Mouse (Mus musculus): ENCODE measurements around the gene Psma6. TPM values are rescaled to one million over a fixed set of nuclear protein-coding genes. Genes with fewer than 3 reads are reported as not detected.
"Not testable (repeated sequence)": the region's sequence is repeated elsewhere in the genome, so short reads cannot be mapped to it uniquely, and the experiment has no call there.

Gene Psma6
- polyA plus RNA-seq (2012; rRNA removed) = 25.9 and 41.7 TPM in 2 replicates

DNA sequence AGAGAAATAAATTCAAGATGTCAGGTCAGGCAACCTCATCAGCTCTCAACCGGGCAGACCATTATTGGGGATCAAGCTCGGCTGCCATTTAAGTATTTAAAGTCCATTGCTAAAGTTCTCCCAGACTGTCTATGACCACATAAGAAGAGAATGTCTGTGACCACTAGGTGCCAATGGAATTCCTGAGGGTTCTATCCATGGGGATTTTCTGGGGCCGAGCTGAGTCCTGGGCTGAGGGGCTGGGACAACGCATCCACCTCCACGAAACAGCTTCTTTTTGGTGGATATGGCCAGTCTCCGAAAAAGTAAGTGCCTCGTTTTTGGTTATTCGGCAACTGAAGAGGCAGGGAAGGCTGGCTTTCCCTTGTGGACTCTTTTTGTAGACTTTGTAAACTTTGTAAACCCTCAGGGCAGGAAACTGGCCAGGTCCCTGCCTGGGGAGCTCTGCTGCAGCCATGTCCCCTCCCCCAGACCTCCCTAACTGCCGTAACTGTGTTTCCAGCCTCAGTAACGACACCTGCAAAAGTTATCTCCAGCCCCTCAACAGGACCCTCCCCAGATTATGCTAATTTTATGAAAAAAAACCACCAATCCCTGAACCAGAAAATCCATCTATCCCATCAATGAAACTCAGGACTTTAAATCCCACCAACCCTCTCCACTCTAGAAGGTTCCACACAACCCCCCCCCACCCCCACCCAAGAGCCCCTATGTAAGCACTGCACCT, at the start of gene Psma6:
Psma6 (plus strand) TSS at position 200 of the 727 bp plus-strand sequence.
- WGBS = 65% methylated on average over 10 of the region's 10 CpGs

DNA sequence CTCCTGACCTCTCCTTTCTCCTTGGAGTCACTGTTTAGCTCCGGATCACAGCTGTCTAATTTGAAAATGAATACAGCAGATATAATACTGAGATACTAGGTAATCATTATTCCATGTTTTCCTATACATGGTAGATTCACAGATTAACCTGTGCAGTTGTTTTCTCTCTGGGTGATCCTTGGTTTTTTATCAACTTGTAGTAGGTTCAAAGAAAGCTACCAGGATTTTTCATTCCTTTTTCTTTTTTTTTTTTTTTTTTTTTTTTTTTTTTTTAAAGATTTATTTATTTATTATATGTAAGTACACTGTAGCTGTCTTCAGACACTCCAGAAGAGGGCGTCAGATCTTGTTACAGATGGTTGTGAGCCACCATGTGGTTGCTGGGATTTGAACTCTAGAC, 45.5 kb upstream of the Psma6 start:
- DNase-seq; H3K4me3 ChIP-seq (replicated peaks; ENCODE audit: extremely low read depth, low read depth, low read length); H3K4me1 ChIP-seq (ENCODE audit: control insufficient read depth, insufficient read depth, low read length): not testable (repeated sequence)
- 90% methylated on average over 1 of the region's 2 CpGs for WGBS

More for the DNA sequence above, at the start of gene Psma6:
- no peaks in the 10 kb centered on the region for H3K4me1 ChIP-seq (ENCODE audit: control insufficient read depth, insufficient read depth, low read length)
- no peak for TF ChIP-seq CTCF (IDR thresholded peaks at IDR 0.05; ENCODE audit: insufficient read depth, low read length)
- TF ChIP-seq POLR2A (IDR thresholded peaks at IDR 0.05; ENCODE audit: borderline replicate concordance, extremely low read depth, low read depth, low read length) = no peak
- no peak within 1 kb of the TSS for H3K4me3 ChIP-seq (replicated peaks; ENCODE audit: extremely low read depth, low read depth, low read length)
- DNase-seq = no peak

DNA sequence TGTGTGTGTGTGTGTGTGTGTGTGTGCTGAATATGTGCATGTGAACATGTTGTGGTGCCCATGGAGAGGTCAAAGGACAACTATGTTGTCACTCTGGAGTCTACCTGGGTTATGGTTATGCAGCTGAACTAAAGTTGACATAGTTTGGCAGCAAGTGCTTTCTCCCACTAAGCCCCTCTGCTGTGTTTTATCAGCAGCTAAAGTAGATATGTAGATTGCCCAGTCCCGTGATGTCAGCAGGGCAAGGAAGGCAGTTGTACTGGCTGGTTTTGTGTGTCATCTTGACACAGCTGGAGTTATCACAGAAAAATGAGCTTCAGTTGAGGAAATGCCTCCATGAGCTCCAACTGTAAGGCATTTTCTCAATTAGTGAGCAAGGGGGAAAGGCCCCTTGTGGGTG, 41.0 kb upstream of the Psma6 start:
- 74% methylated on average over 1 of the region's 1 CpGs for WGBS
- not testable (repeated sequence) for H3K4me1 ChIP-seq (ENCODE audit: control insufficient read depth, insufficient read depth, low read length); H3K4me3 ChIP-seq (replicated peaks; ENCODE audit: extremely low read depth, low read depth, low read length); DNase-seq

DNA sequence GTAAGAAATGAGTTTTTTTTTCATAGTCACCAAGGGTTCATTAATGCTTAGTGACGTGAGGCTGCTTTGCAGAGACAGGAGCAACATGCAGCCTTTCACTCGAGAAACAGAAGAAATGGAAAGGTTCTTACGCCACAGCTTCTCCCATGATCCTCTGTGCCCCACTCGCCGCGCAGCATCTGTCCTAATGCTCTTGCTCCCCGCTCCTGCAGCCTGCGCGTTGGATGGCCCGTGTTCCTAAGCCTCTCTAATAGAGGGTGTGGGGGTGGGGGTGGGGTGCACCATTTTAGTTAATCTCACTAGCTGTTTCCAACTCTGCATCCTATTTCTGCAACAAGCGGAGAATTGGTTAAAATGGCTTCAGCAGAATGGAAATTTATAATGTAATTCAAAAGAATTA, 40.0 kb upstream of the Psma6 start:
- Histone ChIP-seq H3K4me1 (ENCODE audit: control insufficient read depth, insufficient read depth, low read length) (no peaks in the 10 kb centered on the region), H3K4me3 (replicated peaks; ENCODE audit: extremely low read depth, low read depth, low read length) (no peak overlapping the region)
- 82% methylated on average over 11 of the region's 11 CpGs for WGBS
- TF ChIP-seq POLR2A (IDR thresholded peaks at IDR 0.05; ENCODE audit: borderline replicate concordance, extremely low read depth, low read depth, low read length) = no peak
- TF ChIP-seq CTCF (IDR thresholded peaks at IDR 0.05; ENCODE audit: insufficient read depth, low read length) = no peak
- DNase-seq = no peak

DNA sequence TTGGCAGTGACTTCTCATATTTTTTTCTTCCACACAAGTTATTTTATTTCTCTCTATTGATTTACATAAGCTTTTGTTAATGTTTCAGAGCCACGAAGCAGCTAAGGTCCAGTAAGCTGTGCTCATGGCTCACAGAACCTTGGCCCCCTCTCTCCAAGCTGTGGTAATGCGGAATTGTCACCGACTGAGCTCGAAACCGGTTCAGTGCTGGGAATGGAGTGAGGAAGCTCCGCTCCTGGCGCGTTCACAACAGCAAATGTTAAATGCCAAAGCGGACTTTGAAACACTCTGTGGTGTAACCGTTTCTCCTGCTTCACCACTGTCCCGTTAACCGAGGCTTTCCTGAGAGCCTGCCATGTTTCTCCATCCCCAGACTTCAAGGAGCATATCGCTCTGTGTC, 39.4 kb upstream of the Psma6 start:
- no peak for DNase-seq
- H3K4me1 ChIP-seq (ENCODE audit: control insufficient read depth, insufficient read depth, low read length) = no peaks in the 10 kb centered on the region
- TF ChIP-seq POLR2A (IDR thresholded peaks at IDR 0.05; ENCODE audit: borderline replicate concordance, extremely low read depth, low read depth, low read length) (no peak), CTCF (IDR thresholded peaks at IDR 0.05; ENCODE audit: insufficient read depth, low read length) (no peak)
- no peak overlapping the region for H3K4me3 ChIP-seq (replicated peaks; ENCODE audit: extremely low read depth, low read depth, low read length)
- 48% methylated on average over 13 of the region's 13 CpGs for WGBS

DNA sequence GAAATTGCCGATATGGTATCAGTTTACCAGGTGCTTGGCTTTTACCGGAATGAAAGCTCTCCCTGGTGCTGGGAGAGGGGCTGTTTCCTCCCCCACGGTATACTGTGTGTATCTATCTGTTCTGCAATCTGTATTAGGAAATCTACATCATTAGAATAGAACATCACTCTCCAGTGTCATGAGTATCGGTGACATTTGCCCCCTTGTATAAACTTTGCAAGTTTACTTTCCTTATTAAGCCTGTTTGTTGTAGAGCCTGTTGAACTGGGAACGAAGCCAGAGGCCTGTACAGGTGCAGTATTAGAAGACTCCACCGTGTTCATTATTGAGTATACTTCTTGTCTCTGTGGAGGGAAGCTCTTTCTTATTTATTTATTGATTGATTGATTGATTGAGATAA, 30.6 kb upstream of the Psma6 start:
- WGBS = 31% methylated on average over 6 of the region's 6 CpGs
- no peak overlapping the region for H3K4me3 ChIP-seq (replicated peaks; ENCODE audit: extremely low read depth, low read depth, low read length)
- H3K4me1 ChIP-seq (ENCODE audit: control insufficient read depth, insufficient read depth, low read length) = no peaks in the 10 kb centered on the region
- TF ChIP-seq CTCF (IDR thresholded peaks at IDR 0.05; ENCODE audit: insufficient read depth, low read length) (no peak), POLR2A (IDR thresholded peaks at IDR 0.05; ENCODE audit: borderline replicate concordance, extremely low read depth, low read depth, low read length) (no peak)
- DNase-seq = peak; percentile 18

DNA sequence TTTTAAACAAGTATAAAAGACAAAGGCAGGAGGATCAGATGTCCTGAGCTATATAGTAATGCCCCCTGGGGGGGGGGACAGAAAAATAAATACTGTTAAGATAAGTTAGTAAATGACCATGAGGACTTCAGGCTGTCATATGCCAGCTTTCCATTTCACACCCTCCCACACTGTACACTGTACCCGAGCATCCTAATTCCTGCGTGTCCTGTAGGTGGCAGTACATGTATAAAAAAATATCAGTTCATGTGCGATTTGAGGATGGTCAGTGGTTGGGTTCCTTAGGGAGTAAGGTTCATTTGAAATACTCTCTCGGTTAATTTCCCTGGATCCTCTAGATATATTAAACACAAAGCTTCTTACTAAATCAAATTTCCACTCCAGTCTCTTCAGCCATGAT, 29.1 kb upstream of the Psma6 start:
- TF ChIP-seq CTCF (IDR thresholded peaks at IDR 0.05; ENCODE audit: insufficient read depth, low read length) = peak; percentile 45
- no peak for TF ChIP-seq POLR2A (IDR thresholded peaks at IDR 0.05; ENCODE audit: borderline replicate concordance, extremely low read depth, low read depth, low read length)
- no peak overlapping the region for H3K4me3 ChIP-seq (replicated peaks; ENCODE audit: extremely low read depth, low read depth, low read length)
- peak; percentile 25 for DNase-seq
- no peaks in the 10 kb centered on the region for H3K4me1 ChIP-seq (ENCODE audit: control insufficient read depth, insufficient read depth, low read length)
- 22% methylated on average over 4 of the region's 4 CpGs for WGBS

DNA sequence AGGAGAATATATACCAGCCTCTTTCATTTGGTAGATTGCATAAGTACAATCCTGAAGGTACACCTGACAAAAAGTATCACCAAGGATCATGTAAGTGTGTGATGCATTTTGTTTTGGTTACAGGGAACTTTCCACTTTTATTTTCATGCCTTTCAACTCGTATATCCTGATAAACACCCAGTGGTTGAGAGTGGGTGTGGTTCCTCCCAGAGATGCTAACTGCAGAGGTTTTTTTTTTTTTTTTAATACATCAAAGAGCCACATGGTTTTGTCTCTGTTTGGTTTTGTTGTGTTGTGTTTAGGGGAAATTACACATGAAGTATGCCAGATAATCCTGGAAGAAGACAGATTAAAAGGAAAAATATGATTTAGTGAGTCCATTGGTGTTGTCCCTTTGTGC, 26.7 kb upstream of the Psma6 start:
- Histone ChIP-seq H3K4me3 (replicated peaks; ENCODE audit: extremely low read depth, low read depth, low read length) (no peak overlapping the region), H3K4me1 (ENCODE audit: control insufficient read depth, insufficient read depth, low read length) (no peaks in the 10 kb centered on the region)
- TF ChIP-seq POLR2A (IDR thresholded peaks at IDR 0.05; ENCODE audit: borderline replicate concordance, extremely low read depth, low read depth, low read length) = no peak
- no peak for TF ChIP-seq CTCF (IDR thresholded peaks at IDR 0.05; ENCODE audit: insufficient read depth, low read length)
- 24% methylated on average over 1 of the region's 1 CpGs for WGBS
- no peak for DNase-seq

DNA sequence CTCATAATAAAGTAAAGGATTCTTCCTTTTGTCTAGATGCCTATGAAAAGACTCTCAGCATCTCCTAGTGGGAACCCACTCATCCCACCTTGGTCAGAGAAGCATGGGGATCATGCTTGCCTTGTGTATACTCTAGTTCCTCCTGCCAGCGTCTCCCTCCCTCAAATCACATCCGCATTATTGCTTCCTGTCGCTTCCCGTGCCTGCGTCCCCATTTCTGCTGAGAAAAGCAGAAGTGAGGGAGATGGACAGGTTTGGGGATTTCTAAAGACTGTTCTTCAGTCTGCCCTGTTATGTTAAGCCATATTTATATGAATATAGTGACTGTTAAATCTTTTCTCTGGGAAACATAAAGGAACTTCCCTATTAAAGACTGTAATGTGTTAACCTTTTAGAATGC, 23.1 kb upstream of the Psma6 start:
- no peaks in the 10 kb centered on the region for H3K4me1 ChIP-seq (ENCODE audit: control insufficient read depth, insufficient read depth, low read length)
- WGBS = 56% methylated on average over 5 of the region's 5 CpGs
- no peak for DNase-seq
- no peak overlapping the region for H3K4me3 ChIP-seq (replicated peaks; ENCODE audit: extremely low read depth, low read depth, low read length)
- TF ChIP-seq CTCF (IDR thresholded peaks at IDR 0.05; ENCODE audit: insufficient read depth, low read length) = no peak
- no peak for TF ChIP-seq POLR2A (IDR thresholded peaks at IDR 0.05; ENCODE audit: borderline replicate concordance, extremely low read depth, low read depth, low read length)

DNA sequence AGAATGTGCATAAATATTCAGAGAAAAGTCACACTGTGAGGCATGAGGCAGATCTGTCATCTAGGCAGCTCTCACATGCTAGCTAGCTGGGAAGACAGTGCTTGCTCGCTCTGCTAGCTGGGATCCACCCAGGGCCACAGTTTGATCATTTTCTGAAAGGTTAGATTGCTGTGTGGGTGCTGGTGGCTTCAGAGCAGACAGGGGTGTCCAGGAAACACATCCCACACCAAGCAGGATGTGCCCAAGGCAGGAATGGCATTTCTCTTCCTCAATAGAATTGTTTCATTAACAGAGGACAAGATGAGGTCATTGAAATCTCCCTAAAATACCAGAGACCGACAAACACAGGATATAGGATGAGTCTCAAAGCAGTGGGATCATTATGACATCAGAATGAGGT, 18.9 kb upstream of the Psma6 start:
- no peak overlapping the region for H3K4me3 ChIP-seq (replicated peaks; ENCODE audit: extremely low read depth, low read depth, low read length)
- no peaks in the 10 kb centered on the region for H3K4me1 ChIP-seq (ENCODE audit: control insufficient read depth, insufficient read depth, low read length)
- TF ChIP-seq POLR2A (IDR thresholded peaks at IDR 0.05; ENCODE audit: borderline replicate concordance, extremely low read depth, low read depth, low read length) (no peak), CTCF (IDR thresholded peaks at IDR 0.05; ENCODE audit: insufficient read depth, low read length) (no peak)
- DNase-seq = no peak
- 48% methylated on average over 2 of the region's 2 CpGs for WGBS

Measured in lung, adult 2 months (tissue).